Mouse (Mus musculus): ENCODE measurements at regions not wholly inside any gene's neighbourhood (a gene's known extent, or its start where the extent isn't known, plus 50 kb on each side); places are given as distances from the start of the nearest gene placed in this dataset.

DNA sequence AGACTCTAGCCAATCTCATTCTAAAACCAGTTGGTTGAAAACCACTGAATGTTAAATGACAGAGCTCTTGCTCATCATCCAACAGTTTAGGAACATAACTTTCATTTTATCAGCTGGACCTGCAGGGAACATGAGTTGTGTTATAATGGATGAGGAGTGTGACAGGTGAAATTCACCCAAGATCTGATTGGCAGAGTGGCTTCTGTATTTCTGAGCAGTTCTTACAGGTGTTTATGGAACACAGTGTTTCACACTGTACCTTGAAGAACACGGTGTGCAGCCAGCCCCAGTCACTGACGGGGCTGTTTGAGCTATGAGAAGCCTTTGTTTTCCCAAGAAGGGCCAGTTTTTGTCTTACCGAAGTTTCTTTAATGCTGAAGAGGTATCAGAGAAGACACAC, 406.4 kb upstream of the Pik3r1 start:
- H3K27me3 ChIP-seq (ENCODE audit: control insufficient read depth, insufficient read depth, low read length) = no peaks in the 10 kb centered on the region

DNA sequence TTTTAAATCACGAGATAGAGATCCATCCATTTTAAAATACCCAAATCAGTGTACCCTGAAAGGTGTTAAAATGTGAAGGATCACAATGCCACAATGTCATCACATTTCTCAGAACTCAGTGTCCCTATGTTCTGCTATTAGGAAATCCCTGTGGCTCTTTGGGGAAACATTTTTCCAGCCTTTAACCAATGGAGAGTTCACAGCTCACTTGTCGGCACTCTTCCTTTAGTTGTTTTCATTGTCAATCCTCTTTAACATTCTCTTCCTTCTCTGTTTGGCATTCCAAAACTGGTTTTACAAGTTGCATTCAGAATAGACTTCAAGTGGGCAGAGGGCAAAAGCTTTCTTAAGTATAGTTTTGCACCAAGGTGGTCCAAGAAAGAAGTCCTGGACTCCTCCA, 406.9 kb upstream of the Pik3r1 start:
- 93% methylated on average over 2 of the region's 2 CpGs for WGBS
- no peaks in the 10 kb centered on the region for H3K27me3 ChIP-seq (ENCODE audit: control insufficient read depth, insufficient read depth, low read length)
- TF ChIP-seq POLR2A (IDR thresholded peaks at IDR 0.05; ENCODE audit: borderline replicate concordance, insufficient read depth, low read length) (no peak), CTCF (IDR thresholded peaks at IDR 0.05; ENCODE audit: borderline replicate concordance, insufficient read depth, low read depth, low read length) (no peak)
- H3K27ac ChIP-seq (ENCODE audit: insufficient read depth, low read length) = no peak overlapping the region
- H3K4me3 ChIP-seq (replicated peaks; ENCODE audit: insufficient read depth, low read depth, low read length) = no peak overlapping the region
- H3K4me1 ChIP-seq (ENCODE audit: control insufficient read depth, insufficient read depth, low read length) = no peaks in the 10 kb centered on the region
- no peak for DNase-seq

More for the DNA sequence above, 406.4 kb upstream of the Pik3r1 start:
- DNase-seq = no peak
- H3K27ac ChIP-seq (ENCODE audit: insufficient read depth, low read length) = no peak overlapping the region
- WGBS = 94% methylated on average over 3 of the region's 3 CpGs
- H3K4me1 ChIP-seq (ENCODE audit: control insufficient read depth, insufficient read depth, low read length) = no peaks in the 10 kb centered on the region
- no peak for TF ChIP-seq CTCF (IDR thresholded peaks at IDR 0.05; ENCODE audit: borderline replicate concordance, insufficient read depth, low read depth, low read length)
- no peak for TF ChIP-seq POLR2A (IDR thresholded peaks at IDR 0.05; ENCODE audit: borderline replicate concordance, insufficient read depth, low read length)
- H3K4me3 ChIP-seq (replicated peaks; ENCODE audit: insufficient read depth, low read depth, low read length) = no peak overlapping the region

DNA sequence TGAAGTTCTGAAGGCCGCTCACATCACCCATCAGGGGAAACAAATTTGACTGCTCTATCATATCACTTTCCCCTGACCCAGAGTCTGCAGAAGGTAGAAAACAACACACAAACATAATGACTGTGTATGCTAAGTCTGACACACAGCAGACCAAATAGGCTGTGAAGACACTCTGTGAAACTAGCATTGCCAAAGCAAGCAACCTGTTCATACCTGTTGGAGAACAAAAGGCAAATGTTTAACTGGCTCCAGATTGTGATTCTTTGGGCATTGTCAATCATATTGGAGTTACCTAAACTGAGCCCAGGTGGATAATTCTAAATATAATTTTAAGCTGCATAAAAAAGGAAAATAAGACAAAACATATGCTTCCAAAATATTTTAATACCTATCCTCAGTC, 407.4 kb upstream of the Pik3r1 start:
- 98% methylated on average over 1 of the region's 1 CpGs for WGBS
- H3K27me3 ChIP-seq (ENCODE audit: control insufficient read depth, insufficient read depth, low read length) = no peaks in the 10 kb centered on the region
- DNase-seq = no peak
- H3K27ac ChIP-seq (ENCODE audit: insufficient read depth, low read length) = no peak overlapping the region
- no peaks in the 10 kb centered on the region for H3K4me1 ChIP-seq (ENCODE audit: control insufficient read depth, insufficient read depth, low read length)
- TF ChIP-seq POLR2A (IDR thresholded peaks at IDR 0.05; ENCODE audit: borderline replicate concordance, insufficient read depth, low read length) = no peak
- no peak for TF ChIP-seq CTCF (IDR thresholded peaks at IDR 0.05; ENCODE audit: borderline replicate concordance, insufficient read depth, low read depth, low read length)
- H3K4me3 ChIP-seq (replicated peaks; ENCODE audit: insufficient read depth, low read depth, low read length) = no peak overlapping the region

DNA sequence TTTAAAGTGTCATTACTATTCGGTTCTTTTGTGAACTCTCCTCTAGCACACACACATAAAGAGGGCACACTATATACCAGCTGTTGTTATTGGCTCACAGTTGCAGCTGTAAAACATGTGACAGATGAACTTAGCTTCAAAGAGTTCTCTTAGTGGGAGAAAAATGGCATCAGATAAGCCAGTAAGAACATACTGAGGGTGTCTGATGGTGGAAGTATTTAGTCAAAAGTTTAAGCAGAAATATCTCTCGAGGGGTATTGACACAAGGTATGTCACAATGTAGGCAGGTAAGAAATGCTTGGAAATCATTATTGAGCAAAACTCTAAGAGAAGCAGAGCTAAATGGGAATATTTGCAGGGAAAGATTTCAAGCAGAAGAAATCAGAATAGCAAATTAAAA, 408.4 kb upstream of the Pik3r1 start:
- no peaks in the 10 kb centered on the region for H3K4me1 ChIP-seq (ENCODE audit: control insufficient read depth, insufficient read depth, low read length)
- 37% methylated on average over 2 of the region's 2 CpGs for WGBS
- H3K27me3 ChIP-seq (ENCODE audit: control insufficient read depth, insufficient read depth, low read length) = no peaks in the 10 kb centered on the region
- no peak for TF ChIP-seq CTCF (IDR thresholded peaks at IDR 0.05; ENCODE audit: borderline replicate concordance, insufficient read depth, low read depth, low read length)
- no peak overlapping the region for H3K4me3 ChIP-seq (replicated peaks; ENCODE audit: insufficient read depth, low read depth, low read length)
- H3K27ac ChIP-seq (ENCODE audit: insufficient read depth, low read length) = no peak overlapping the region
- DNase-seq = no peak

DNA sequence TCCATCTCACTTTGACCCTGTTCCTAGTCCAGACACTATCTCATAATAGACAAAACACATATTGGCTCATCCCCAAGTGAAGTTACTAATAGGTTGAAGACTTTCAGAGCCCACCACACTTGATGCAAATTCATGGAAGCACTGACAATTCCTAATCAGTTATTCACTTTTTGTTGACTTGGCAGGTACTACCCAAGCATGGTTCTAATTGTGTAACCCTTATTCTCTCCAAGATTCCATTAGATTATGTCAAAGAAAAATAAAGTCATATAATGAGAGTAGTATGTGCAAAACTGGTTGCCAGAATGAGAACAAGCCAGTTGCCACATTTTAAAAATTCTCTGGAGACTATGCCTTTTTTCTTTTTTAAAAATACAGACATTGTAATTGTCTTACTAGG, 426.7 kb upstream of the Pik3r1 start:
- H3K27me3 ChIP-seq (ENCODE audit: control insufficient read depth, insufficient read depth, low read length) = no peaks in the 10 kb centered on the region
- no peak overlapping the region for H3K27ac ChIP-seq (ENCODE audit: insufficient read depth, low read length)
- TF ChIP-seq CTCF (IDR thresholded peaks at IDR 0.05; ENCODE audit: borderline replicate concordance, insufficient read depth, low read depth, low read length) (no peak), POLR2A (IDR thresholded peaks at IDR 0.05; ENCODE audit: borderline replicate concordance, insufficient read depth, low read length) (no peak)
- H3K4me3 ChIP-seq (replicated peaks; ENCODE audit: insufficient read depth, low read depth, low read length) = no peak overlapping the region
- H3K4me1 ChIP-seq (ENCODE audit: control insufficient read depth, insufficient read depth, low read length) = no peaks in the 10 kb centered on the region
- DNase-seq = no peak

DNA sequence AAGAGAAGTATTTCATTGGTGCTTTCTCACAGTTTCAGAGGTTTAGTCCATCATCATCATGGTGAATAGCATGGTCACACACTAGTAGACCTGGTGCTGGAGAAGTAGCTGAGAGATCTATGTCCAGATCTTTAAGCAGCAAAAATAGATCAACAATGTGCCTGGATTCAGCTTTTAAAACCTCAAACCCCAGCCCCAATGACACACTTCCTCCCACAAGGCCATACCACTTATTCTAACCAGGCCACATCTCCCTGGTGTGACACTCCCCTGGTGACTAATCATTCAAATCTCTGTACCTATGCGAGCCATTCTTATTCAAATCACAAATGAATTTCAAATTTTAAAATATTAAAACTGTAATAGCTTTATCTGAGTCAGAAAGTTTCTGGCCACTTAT, 434.3 kb upstream of the Pik3r1 start:
- Histone ChIP-seq H3K27ac (ENCODE audit: insufficient read depth, low read length) (no peak overlapping the region), H3K4me3 (replicated peaks; ENCODE audit: insufficient read depth, low read depth, low read length) (no peak overlapping the region), H3K27me3 (ENCODE audit: control insufficient read depth, insufficient read depth, low read length) (no peaks in the 10 kb centered on the region), H3K4me1 (ENCODE audit: control insufficient read depth, insufficient read depth, low read length) (no peaks in the 10 kb centered on the region)
- 93% methylated on average over 1 of the region's 1 CpGs for WGBS
- TF ChIP-seq POLR2A (IDR thresholded peaks at IDR 0.05; ENCODE audit: borderline replicate concordance, insufficient read depth, low read length) (no peak), CTCF (IDR thresholded peaks at IDR 0.05; ENCODE audit: borderline replicate concordance, insufficient read depth, low read depth, low read length) (no peak)
- no peak for DNase-seq

DNA sequence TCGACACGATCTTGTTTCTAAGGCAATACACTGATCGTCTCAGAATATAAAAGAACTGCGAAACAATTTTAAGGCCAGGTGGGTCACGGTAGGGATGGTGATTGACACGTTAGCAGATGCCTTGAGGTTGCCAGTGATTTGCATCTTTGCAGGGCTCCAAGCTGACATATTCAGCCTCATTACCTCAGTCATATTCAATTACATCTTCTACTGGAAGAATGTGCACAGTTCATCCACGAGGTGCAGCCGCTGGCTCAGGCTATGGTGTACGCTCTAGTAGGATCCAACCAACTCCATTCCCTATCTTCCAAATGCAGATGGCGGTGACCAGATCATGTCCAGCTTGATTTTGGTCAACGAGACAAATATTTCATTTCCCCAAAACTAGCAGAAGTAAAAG, 450.5 kb upstream of the Pik3r1 start:
- DNase-seq = no peak
- TF ChIP-seq CTCF (IDR thresholded peaks at IDR 0.05; ENCODE audit: borderline replicate concordance, insufficient read depth, low read depth, low read length) (no peak), POLR2A (IDR thresholded peaks at IDR 0.05; ENCODE audit: borderline replicate concordance, insufficient read depth, low read length) (no peak)
- no peaks in the 10 kb centered on the region for H3K4me1 ChIP-seq (ENCODE audit: control insufficient read depth, insufficient read depth, low read length)
- no peaks in the 10 kb centered on the region for H3K27me3 ChIP-seq (ENCODE audit: control insufficient read depth, insufficient read depth, low read length)
- H3K27ac ChIP-seq (ENCODE audit: insufficient read depth, low read length) = no peak overlapping the region
- no peak overlapping the region for H3K4me3 ChIP-seq (replicated peaks; ENCODE audit: insufficient read depth, low read depth, low read length)
- WGBS = 33% methylated on average over 11 of the region's 11 CpGs

DNA sequence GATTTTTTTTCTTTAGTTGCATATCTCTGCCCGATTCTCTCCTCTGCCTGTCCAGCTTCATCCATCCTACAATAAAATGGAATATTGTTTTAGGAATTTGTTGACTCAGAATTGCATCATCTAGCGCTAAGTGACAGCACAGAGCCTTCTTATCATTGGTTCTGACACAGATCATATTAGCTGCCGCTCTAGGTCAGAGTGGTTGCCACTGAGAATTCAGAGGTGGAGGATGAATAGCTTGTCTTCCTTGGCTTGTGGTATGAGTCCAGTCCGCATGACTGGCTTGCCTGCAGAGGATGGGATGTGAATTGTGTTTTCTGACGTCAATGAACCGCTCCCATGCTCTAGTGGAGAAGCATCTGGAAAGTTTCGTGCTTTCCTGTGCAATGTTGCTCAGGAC, 462.3 kb upstream of the Cd180 start:
- no peak for DNase-seq
- no peak overlapping the region for H3K27ac ChIP-seq (ENCODE audit: insufficient read depth, low read length)
- TF ChIP-seq CTCF (IDR thresholded peaks at IDR 0.05; ENCODE audit: borderline replicate concordance, insufficient read depth, low read depth, low read length) (no peak), POLR2A (IDR thresholded peaks at IDR 0.05; ENCODE audit: borderline replicate concordance, insufficient read depth, low read length) (no peak)

More for the DNA sequence above, 462.3 kb upstream of the Cd180 start:
- Histone ChIP-seq H3K27me3 (ENCODE audit: control insufficient read depth, insufficient read depth, low read length) (no peaks in the 10 kb centered on the region), H3K4me1 (ENCODE audit: control insufficient read depth, insufficient read depth, low read length) (no peaks in the 10 kb centered on the region), H3K4me3 (replicated peaks; ENCODE audit: insufficient read depth, low read depth, low read length) (no peak overlapping the region)
- WGBS = 65% methylated on average over 7 of the region's 7 CpGs

All from cerebellum, adult 2 months (tissue).